Mouse (Mus musculus) erythroblast, embryonic 14.5 days (primary cell): ENCODE measurements around the gene Mtus2.

ENCODE experiments used
- GATA1 ChIP-seq: IDR thresholded peaks from 2 replicates; pipeline ENCODE4 v1.6.1; 2012; ENCODE audit warnings: low read length, inconsistent platforms, mixed read lengths
- TAL1 ChIP-seq: IDR thresholded peaks from 3 replicates; pipeline ENCODE4 v1.6.1; 2012; ENCODE audit warnings: low read length, inconsistent platforms, mixed read lengths

DNA sequence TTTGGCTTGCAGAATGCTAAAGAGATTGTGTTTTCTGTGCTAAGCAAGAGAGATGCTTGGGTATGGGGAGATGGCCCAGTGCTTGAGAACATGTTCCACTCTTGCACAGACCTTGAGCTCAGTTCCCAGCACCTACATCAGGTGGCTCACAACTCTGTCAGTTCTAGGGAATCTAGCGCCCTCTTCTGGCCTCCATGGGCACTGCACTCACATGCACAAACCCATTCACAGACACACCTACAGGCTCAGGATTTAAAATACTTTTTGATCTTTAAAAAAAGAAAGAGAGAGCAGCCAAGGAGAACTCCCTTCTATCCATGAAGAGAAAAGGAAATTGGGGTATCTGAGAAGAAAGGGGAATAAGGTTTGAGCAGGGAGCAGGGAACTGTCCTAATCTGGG is 287.4 kb downstream of the Mtus2 start:
- TF ChIP-seq TAL1 (no peak), GATA1 (no peak)
